Mouse (Mus musculus): ENCODE data around the gene Vsig2. TPM values are rescaled to one million over a fixed set of nuclear protein-coding genes. Genes with fewer than 3 reads are reported as not detected.
A peak's percentile ranks its signal among the peaks of the same experiment; 100 is the strongest.

Vsig2 gene
- polyA plus RNA-seq, 1 experiment from 2014 or later = 0.75 TPM

DNA sequence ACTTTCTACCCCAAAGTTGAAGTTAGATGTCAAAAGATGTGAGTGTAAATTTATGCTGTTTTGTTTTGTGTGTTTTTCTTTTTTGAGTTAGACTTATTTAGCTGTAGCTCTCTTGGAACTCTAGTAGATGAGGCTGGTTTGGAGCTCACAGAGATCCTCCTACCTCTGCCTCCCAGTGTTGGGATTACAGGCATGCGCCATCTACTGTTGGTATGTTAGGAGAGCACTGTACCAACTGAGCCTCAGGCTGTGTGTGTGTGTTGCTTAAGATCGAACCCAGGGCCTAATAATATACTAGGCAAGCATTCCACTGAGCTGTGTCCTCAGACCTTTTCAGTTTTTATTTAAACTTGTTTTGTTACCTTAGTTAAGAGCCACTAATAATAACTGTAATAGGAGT lies 27.0 kb upstream of the Vsig2 start:
- no peaks in the 10 kb centered on the region for H3K36me3 ChIP-seq (ENCODE audit: control insufficient read depth, insufficient read depth, low read length)
- no peaks in the 10 kb centered on the region for H3K27me3 ChIP-seq (ENCODE audit: control insufficient read depth, insufficient read depth, low read length)
- 93% methylated on average over 2 of the region's 2 CpGs for WGBS

DNA sequence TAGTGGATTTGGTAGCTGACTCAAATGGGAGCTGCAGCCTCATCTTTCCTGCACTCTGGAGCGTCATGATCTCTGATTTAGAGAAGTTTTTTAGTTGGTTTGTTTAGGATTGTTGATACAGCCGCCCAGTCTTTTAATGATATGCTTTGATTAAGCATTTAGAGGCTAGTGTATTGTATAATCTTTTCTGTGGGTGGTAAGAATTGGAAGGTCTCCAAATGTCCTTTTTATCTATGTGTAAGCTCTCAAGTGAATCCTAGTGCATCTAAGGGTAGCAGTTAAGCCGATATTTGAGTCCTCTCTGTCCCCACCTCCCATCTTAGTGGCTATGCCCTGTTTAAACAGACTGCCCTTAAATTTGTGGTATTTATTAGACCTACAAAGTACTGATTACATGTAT lies 24.6 kb upstream of the Vsig2 start:
- H3K4me1 ChIP-seq (replicated peaks; ENCODE audit: control insufficient read depth, insufficient read depth, low read length) = no peaks in the 10 kb centered on the region
- peaks cover 2% of the 10 kb centered on the region; the same call in 1 of the 2 replicates for H3K36me3 ChIP-seq (ENCODE audit: control insufficient read depth, insufficient read depth, low read length)
- DNase-seq (ENCODE audit: low spot score) (no peak), ATAC-seq (replicated peaks; ENCODE audit: low FRiP score) (no peak)
- no peak overlapping the region for H3K27ac ChIP-seq (ENCODE audit: low read depth, low read length)
- no peak overlapping the region for H3K4me2 ChIP-seq (ENCODE audit: low read depth, low read length, severe bottlenecking)
- 92% methylated on average over 3 of the region's 3 CpGs for WGBS
- no peak overlapping the region for H3K4me3 ChIP-seq (ENCODE audit: low read depth, low read length)
- H3K9me3 ChIP-seq (ENCODE audit: control insufficient read depth, low read length) = no peaks in the 10 kb centered on the region
- no peaks in the 10 kb centered on the region for H3K27me3 ChIP-seq (ENCODE audit: control insufficient read depth, insufficient read depth, low read length)
- no peak overlapping the region for H3K9ac ChIP-seq (ENCODE audit: low read length)

More for the DNA sequence above, 27.0 kb upstream of the Vsig2 start:
- Histone ChIP-seq H3K4me3 (ENCODE audit: low read depth, low read length) (no peak overlapping the region), H3K4me2 (ENCODE audit: low read depth, low read length, severe bottlenecking) (no peak overlapping the region), H3K27ac (ENCODE audit: low read depth, low read length) (no peak overlapping the region), H3K9me3 (ENCODE audit: control insufficient read depth, low read length) (no peaks in the 10 kb centered on the region), H3K9ac (ENCODE audit: low read length) (no peak overlapping the region), H3K4me1 (replicated peaks; ENCODE audit: control insufficient read depth, insufficient read depth, low read length) (no peaks in the 10 kb centered on the region; the same call in 1 of the 2 replicates)
- ATAC-seq (replicated peaks; ENCODE audit: low FRiP score) (no peak), DNase-seq (ENCODE audit: low spot score) (no peak)

DNA sequence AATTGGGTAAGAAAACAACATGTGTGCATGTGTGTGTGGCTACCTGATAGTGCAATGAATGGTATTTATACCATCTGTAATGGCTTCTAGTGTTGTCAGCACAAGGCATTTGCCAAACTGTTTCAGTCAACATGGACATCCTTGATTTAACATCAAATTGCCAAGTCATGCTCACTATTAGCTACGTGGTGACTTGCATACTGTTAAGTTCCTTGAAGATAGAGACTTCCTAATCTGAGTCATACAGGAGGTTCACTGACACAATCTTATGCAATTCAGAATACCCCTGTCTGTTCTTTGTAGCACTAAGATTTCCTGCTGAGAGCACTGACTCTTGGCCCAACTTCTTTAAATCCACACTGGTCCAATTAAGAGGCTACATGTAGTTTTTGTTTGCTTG lies 21.6 kb upstream of the Vsig2 start:
- H3K36me3 ChIP-seq (ENCODE audit: control insufficient read depth, insufficient read depth, low read length) = peaks cover 3% of the 10 kb centered on the region; the same call in 1 of the 2 replicates
- DNase-seq (ENCODE audit: low spot score) (no peak), ATAC-seq (replicated peaks; ENCODE audit: low FRiP score) (no peak)
- H3K4me1 ChIP-seq (replicated peaks; ENCODE audit: control insufficient read depth, insufficient read depth, low read length) = no peaks in the 10 kb centered on the region
- H3K9ac ChIP-seq (ENCODE audit: low read length) = no peak overlapping the region
- no peaks in the 10 kb centered on the region for H3K27me3 ChIP-seq (ENCODE audit: control insufficient read depth, insufficient read depth, low read length)
- WGBS = 68% methylated on average over 1 of the region's 1 CpGs
- no peak overlapping the region for H3K27ac ChIP-seq (ENCODE audit: low read depth, low read length)
- no peak overlapping the region for H3K4me2 ChIP-seq (ENCODE audit: low read depth, low read length, severe bottlenecking)
- no peaks in the 10 kb centered on the region for H3K9me3 ChIP-seq (ENCODE audit: control insufficient read depth, low read length)
- H3K4me3 ChIP-seq (ENCODE audit: low read depth, low read length) = no peak overlapping the region

GRCm38 (mm10) chr9:37518991-37519390 lies 20.1 kb upstream of the Vsig2 start:
- H3K4me2 ChIP-seq (ENCODE audit: low read depth, low read length, severe bottlenecking) = no peak overlapping the region
- no peak for ATAC-seq (replicated peaks; ENCODE audit: low FRiP score)
- H3K4me1 ChIP-seq (replicated peaks; ENCODE audit: control insufficient read depth, insufficient read depth, low read length) = no peaks in the 10 kb centered on the region
- H3K27ac ChIP-seq (ENCODE audit: low read depth, low read length) = no peak overlapping the region
- no peak for DNase-seq (ENCODE audit: low spot score)
- H3K36me3 ChIP-seq (ENCODE audit: control insufficient read depth, insufficient read depth, low read length) = peaks cover 7% of the 10 kb centered on the region
- no peak overlapping the region for H3K9ac ChIP-seq (ENCODE audit: low read length)
- H3K27me3 ChIP-seq (ENCODE audit: control insufficient read depth, insufficient read depth, low read length) = no peaks in the 10 kb centered on the region
- H3K9me3 ChIP-seq (ENCODE audit: control insufficient read depth, low read length) = no peaks in the 10 kb centered on the region
- 92% methylated on average over 8 of the region's 8 CpGs for WGBS
- no peak overlapping the region for H3K4me3 ChIP-seq (ENCODE audit: low read depth, low read length)

DNA sequence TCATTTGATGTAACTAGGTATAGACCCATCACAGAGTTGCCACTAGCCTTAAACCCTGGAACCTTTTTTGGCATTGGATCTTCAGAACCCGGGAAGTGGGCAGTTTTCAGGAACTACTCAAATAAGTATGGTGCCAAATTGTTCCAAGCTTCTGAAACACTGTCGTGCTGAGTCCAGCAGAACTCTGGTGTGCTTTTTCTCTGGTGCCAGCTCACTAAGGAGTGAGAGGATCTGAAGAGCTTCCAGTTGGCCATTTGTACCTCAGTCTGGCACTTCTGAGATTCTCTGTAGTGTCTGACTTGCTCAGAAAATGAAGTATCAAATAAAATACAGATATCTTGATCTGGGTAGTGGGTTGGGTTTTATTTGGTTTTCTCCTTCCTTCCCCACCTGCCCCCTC lies 19.1 kb upstream of the Vsig2 start:
- Histone ChIP-seq H3K4me1 (replicated peaks; ENCODE audit: control insufficient read depth, insufficient read depth, low read length) (no peaks in the 10 kb centered on the region), H3K4me3 (ENCODE audit: low read depth, low read length) (no peak overlapping the region), H3K27me3 (ENCODE audit: control insufficient read depth, insufficient read depth, low read length) (no peaks in the 10 kb centered on the region), H3K9me3 (ENCODE audit: control insufficient read depth, low read length) (no peaks in the 10 kb centered on the region), H3K36me3 (ENCODE audit: control insufficient read depth, insufficient read depth, low read length) (peaks cover 7% of the 10 kb centered on the region), H3K9ac (ENCODE audit: low read length) (no peak overlapping the region), H3K4me2 (ENCODE audit: low read depth, low read length, severe bottlenecking) (no peak overlapping the region), H3K27ac (ENCODE audit: low read depth, low read length) (no peak overlapping the region)
- ATAC-seq (replicated peaks; ENCODE audit: low FRiP score) (no peak), DNase-seq (ENCODE audit: low spot score) (no peak)
- WGBS = 99% methylated on average over 2 of the region's 2 CpGs

DNA sequence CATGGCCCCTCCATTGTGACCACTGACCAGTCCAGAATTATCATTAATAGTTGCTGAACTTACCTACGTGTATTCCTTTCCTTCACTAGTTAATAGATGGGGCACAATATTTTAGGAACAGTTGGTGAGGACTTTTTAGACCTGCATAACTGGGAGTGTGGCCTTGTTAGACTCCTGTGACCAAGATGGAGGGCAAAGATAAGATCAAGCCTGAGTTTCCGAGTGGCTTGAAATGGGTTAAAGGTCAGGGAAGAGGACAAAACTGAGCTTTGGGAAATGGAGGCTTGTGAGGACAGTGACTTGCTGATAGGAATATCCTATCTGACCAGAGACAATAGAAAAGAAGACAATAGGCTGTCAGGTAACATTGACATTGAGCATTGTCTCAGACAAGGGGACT lies 13.6 kb upstream of the Vsig2 start:
- no peak overlapping the region for H3K27ac ChIP-seq (ENCODE audit: low read depth, low read length)
- peaks cover 5% of the 10 kb centered on the region; the same call in 1 of the 2 replicates for H3K4me1 ChIP-seq (replicated peaks; ENCODE audit: control insufficient read depth, insufficient read depth, low read length)
- H3K4me2 ChIP-seq (ENCODE audit: low read depth, low read length, severe bottlenecking) = no peak overlapping the region
- no peak overlapping the region for H3K9ac ChIP-seq (ENCODE audit: low read length)
- no peak overlapping the region for H3K4me3 ChIP-seq (ENCODE audit: low read depth, low read length)
- H3K27me3 ChIP-seq (ENCODE audit: control insufficient read depth, insufficient read depth, low read length) = peaks cover 44% of the 10 kb centered on the region
- 93% methylated on average over 2 of the region's 2 CpGs for WGBS
- H3K9me3 ChIP-seq (ENCODE audit: control insufficient read depth, low read length) = no peaks in the 10 kb centered on the region
- ATAC-seq (replicated peaks; ENCODE audit: low FRiP score) (no peak), DNase-seq (ENCODE audit: low spot score) (no peak)
- H3K36me3 ChIP-seq (ENCODE audit: control insufficient read depth, insufficient read depth, low read length) = peaks cover 4% of the 10 kb centered on the region

GRCm38 (mm10) chr9:37526443-37527395 lies 12.3 kb upstream of the Vsig2 start:
- Histone ChIP-seq H3K4me2 (ENCODE audit: low read depth, low read length, severe bottlenecking) (no peak overlapping the region), H3K36me3 (ENCODE audit: control insufficient read depth, insufficient read depth, low read length) (peaks cover 4% of the 10 kb centered on the region), H3K4me3 (ENCODE audit: low read depth, low read length) (no peak overlapping the region), H3K4me1 (replicated peaks; ENCODE audit: control insufficient read depth, insufficient read depth, low read length) (peaks cover 12% of the 10 kb centered on the region; the same call in 1 of the 2 replicates), H3K27ac (ENCODE audit: low read depth, low read length) (no peak overlapping the region), H3K9me3 (ENCODE audit: control insufficient read depth, low read length) (no peaks in the 10 kb centered on the region), H3K9ac (ENCODE audit: low read length) (no peak overlapping the region), H3K27me3 (ENCODE audit: control insufficient read depth, insufficient read depth, low read length) (peaks cover 54% of the 10 kb centered on the region)
- DNase-seq (ENCODE audit: low spot score) (no peak), ATAC-seq (replicated peaks; ENCODE audit: low FRiP score) (no peak)
- WGBS = 22% methylated on average over 21 of the region's 21 CpGs

DNA sequence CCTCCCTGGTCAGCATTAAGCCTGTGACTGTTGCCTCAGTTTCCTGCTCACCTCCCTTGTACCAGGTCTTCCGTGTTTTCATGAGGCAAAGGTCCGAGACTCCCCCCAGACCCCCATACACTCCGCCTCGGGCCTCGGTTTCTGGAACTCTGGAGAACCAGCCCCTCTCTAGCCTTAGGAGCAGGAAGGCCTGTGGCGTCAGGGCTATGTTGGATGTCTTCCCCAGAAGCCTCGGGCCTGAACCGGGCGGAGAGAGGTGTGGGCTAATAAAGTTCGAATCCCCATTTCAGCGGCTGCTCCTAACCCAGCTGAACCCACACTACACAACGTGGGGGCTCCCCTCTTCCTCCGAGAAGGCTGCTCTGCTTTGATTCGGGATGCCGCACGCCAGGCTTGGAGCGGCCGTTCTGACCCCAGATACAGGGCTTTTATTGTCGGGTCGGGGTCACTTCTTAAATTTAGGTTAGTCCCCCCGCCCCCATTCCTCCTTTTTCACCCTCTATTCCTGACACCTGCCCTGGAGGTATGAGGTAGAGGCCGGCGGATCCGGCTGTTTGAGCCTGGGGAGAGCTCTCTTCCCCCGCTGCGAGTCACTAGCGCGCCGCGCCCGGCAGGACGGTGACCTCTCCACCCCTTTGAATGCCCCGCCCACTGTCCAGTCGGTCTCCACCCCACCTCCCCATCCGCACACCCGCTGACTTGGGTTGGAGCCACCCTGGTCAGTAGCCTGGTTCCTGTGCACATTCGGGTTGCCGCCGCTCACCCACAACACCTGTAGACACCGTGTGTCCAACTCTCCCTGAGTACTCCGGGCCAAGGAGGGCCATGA lies 11.4 kb upstream of the Vsig2 start, which contains the start of gene Esam:
Gene Esam (plus strand): TSS at position 683 of the 829 bp plus-strand sequence.
- H3K9ac ChIP-seq (ENCODE audit: low read length) = no peak within 1 kb of the TSS
- ATAC-seq (replicated peaks; ENCODE audit: low FRiP score) (no peak), DNase-seq (ENCODE audit: low spot score) (peak; percentile 64)
- no peaks in the 10 kb centered on the region for H3K9me3 ChIP-seq (ENCODE audit: control insufficient read depth, low read length)
- peaks cover 59% of the 10 kb centered on the region for H3K27me3 ChIP-seq (ENCODE audit: control insufficient read depth, insufficient read depth, low read length)
- no peak within 1 kb of the TSS for H3K27ac ChIP-seq (ENCODE audit: low read depth, low read length)
- 1% methylated on average over 41 of the region's 41 CpGs for WGBS
- H3K36me3 ChIP-seq (ENCODE audit: control insufficient read depth, insufficient read depth, low read length) = peaks cover 4% of the 10 kb centered on the region
- H3K4me2 ChIP-seq (ENCODE audit: low read depth, low read length, severe bottlenecking) = 0 out of 2 replicates have a peak within 1 kb of the TSS, but pooled peaks have one; percentile 5
- peaks cover 12% of the 10 kb centered on the region; the same call in 1 of the 2 replicates for H3K4me1 ChIP-seq (replicated peaks; ENCODE audit: control insufficient read depth, insufficient read depth, low read length)
- H3K4me3 ChIP-seq (ENCODE audit: low read depth, low read length) = no peak within 1 kb of the TSS

All from forebrain, embryonic 11.5 days (tissue).